Mouse (Mus musculus) kidney, adult 2 months (tissue): Measurements from ENCODE around the gene Setd1b. TPM values are rescaled to one million over a fixed set of nuclear protein-coding genes. Genes with fewer than 3 reads are reported as not detected.

Experiments used
- DNase-seq: peaks from one replicate; pipeline ENCODE4 v3.0.0; 2021
- H3K27ac ChIP-seq: fragments of 200-500 bp; 2 replicates; pipeline ENCODE4 v1.5.1; 2012; ENCODE audit warnings: low read depth, low read length, control low read depth, inconsistent platforms; ENCODE audit not compliant: insufficient read depth
- H3K27me3 ChIP-seq: fragments of 200-500 bp; replicated peaks from 2 replicates; pipeline ENCODE4 v1.6.1; 2012; ENCODE audit warnings: mild to moderate bottlenecking, moderate library complexity, low read length, inconsistent platforms; ENCODE audit not compliant: control insufficient read depth, insufficient read depth
- H3K36me3 ChIP-seq: fragments of 200-500 bp; 2 replicates; pipeline ENCODE4 v1.6.1; 2012; ENCODE audit warnings: mild to moderate bottlenecking, moderate library complexity, low read length, inconsistent platforms; ENCODE audit not compliant: control insufficient read depth, insufficient read depth
- H3K4me1 ChIP-seq: fragments of 200-500 bp; 2 replicates; pipeline ENCODE4 v1.6.1; 2011; ENCODE audit warnings: low read length; ENCODE audit not compliant: control insufficient read depth, insufficient read depth
- H3K4me3 ChIP-seq: fragments of 200-500 bp; 2 replicates; pipeline ENCODE4 v1.5.1; 2011; ENCODE audit warnings: mild to moderate bottlenecking, low read depth, low read length, control low read depth; ENCODE audit not compliant: insufficient read depth
- CTCF ChIP-seq: fragments of 200-500 bp; conservative IDR thresholded peaks from 2 replicates; pipeline ENCODE4 v1.5.1; 2011; ENCODE audit warnings: low read depth, mild to moderate bottlenecking, control low read depth, low read length, moderate library complexity, mixed read lengths; ENCODE audit not compliant: insufficient read depth, insufficient read length
- POLR2A ChIP-seq: fragments of 200-500 bp; IDR thresholded peaks from one replicate; pipeline ENCODE4 v1.6.1; 2011; ENCODE audit warnings: low read depth, low read length, control low read depth
- WGBS: fragments of 180-500 bp; shearing (Covaris S2); methylation state at CpG from one replicate; pipeline ENCODE4 v1.1.7; 2018; 5-methylcytosine and 5-hydroxymethylcytosine counted together
- polyA plus RNA-seq: library from polyadenylated mRNA; depleted of rRNA; stranded (reverse); fragments of >200 nt; gene quantifications from 2 replicates; pipeline ENCODE4 v1.2.3, GENCODE M21; 2012

The Setd1b gene
- polyA plus RNA-seq, 1 experiment: 8.8 TPM

DNA sequence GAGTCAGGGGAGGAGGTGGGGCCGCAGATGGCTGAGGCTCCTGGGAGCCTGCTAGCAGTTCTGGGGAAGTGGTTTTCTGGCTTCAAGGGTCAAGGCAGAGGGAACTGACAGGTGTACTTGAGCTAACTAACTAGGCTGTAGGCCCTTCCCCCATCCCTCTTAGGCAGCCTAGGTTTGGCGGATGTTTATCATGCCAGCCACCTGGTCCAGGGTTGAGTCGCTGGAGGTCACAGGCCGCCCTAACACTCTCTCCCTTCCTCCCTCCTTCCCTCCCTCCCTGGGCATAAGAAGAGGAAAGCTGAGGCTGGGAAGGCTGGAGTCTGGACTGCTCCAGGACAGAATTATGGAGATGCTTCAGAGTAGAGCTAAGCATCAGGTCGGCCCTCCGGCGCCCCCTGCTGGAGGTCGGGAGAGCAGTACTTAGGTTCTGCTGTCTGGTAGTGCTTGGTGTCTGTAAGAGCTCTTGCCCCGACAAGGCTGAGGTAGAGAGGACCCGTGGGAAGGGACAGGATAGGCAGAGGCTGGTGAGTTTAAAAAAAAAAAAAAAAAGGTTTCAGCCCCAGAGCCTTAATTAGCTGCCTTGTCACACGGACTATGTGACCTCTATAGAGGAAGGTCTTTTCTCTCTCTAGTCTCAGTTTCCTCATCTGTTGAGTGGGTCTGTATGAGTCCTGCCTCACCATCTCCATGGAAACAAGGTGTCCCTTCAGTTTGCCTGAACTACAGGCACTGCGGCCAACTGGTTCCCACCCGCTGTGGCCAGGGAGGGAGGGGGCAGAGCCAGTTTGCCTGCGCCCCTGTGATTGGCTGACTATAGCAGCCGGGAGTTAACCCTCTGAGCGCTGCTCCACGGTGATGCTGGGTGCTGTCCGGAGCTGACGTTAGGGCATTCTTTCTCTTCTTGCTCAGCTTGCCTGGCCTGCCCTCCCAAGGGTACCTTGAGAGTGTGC is 7.7 kb downstream of the Setd1b start:
- 8% methylated on average over 19 of the region's 19 CpGs for WGBS
- no peak for TF ChIP-seq POLR2A
- TF ChIP-seq CTCF: peak; percentile 94
- Histone ChIP-seq H3K4me3 (peak overlapping the region; percentile 9; the same call in 1 of the 2 replicates), H3K27ac (no peak overlapping the region), H3K36me3 (no peaks in the 10 kb centered on the region; the same call in 1 of the 2 replicates), H3K27me3 (no peaks in the 10 kb centered on the region), H3K4me1 (peaks cover 15% of the 10 kb centered on the region; the same call in 1 of the 2 replicates)
- peak; percentile 94 for DNase-seq

DNA sequence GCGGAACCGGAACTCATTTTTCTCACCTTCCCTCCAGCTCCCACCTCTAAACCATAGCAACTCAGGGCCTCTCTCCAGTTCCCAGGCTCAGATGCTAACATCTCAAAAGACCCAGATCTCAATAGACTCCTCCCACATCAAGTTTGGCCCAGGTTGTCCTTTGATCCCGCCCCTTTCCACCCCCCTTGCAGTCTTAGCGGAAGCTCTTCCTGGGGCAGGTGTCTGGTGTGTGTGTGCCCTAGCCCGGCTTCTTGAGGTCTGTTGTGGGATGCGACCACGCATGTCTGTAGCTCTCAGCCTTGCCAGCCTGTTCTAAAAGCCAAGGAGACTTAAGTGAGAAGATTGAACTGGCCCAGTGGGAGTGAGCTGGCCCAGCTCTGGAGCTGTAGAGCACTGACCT is 8.6 kb downstream of the Setd1b start:
- no peak for TF ChIP-seq POLR2A
- no peak for TF ChIP-seq CTCF
- DNase-seq: no peak
- no peaks in the 10 kb centered on the region; the same call in 1 of the 2 replicates for H3K36me3 ChIP-seq
- WGBS: 19% methylated on average over 7 of the region's 7 CpGs
- no peak overlapping the region for H3K4me3 ChIP-seq
- peaks cover 15% of the 10 kb centered on the region; the same call in 1 of the 2 replicates for H3K4me1 ChIP-seq
- H3K27ac ChIP-seq: no peak overlapping the region
- no peaks in the 10 kb centered on the region for H3K27me3 ChIP-seq

- H3K4me3 ChIP-seq: no peak overlapping the region
- peaks cover 15% of the 10 kb centered on the region; the same call in 1 of the 2 replicates for H3K4me1 ChIP-seq
- WGBS: 30% methylated on average over 7 of the region's 7 CpGs
- H3K36me3 ChIP-seq: no peaks in the 10 kb centered on the region; the same call in 1 of the 2 replicates
- no peak overlapping the region for H3K27ac ChIP-seq
- DNase-seq: no peak
- H3K27me3 ChIP-seq: no peaks in the 10 kb centered on the region
- TF ChIP-seq POLR2A (no peak), CTCF (no peak)
Observed at GRCm38 (mm10) chr5:123151077-123151476, 9.1 kb downstream of the Setd1b start.

DNA sequence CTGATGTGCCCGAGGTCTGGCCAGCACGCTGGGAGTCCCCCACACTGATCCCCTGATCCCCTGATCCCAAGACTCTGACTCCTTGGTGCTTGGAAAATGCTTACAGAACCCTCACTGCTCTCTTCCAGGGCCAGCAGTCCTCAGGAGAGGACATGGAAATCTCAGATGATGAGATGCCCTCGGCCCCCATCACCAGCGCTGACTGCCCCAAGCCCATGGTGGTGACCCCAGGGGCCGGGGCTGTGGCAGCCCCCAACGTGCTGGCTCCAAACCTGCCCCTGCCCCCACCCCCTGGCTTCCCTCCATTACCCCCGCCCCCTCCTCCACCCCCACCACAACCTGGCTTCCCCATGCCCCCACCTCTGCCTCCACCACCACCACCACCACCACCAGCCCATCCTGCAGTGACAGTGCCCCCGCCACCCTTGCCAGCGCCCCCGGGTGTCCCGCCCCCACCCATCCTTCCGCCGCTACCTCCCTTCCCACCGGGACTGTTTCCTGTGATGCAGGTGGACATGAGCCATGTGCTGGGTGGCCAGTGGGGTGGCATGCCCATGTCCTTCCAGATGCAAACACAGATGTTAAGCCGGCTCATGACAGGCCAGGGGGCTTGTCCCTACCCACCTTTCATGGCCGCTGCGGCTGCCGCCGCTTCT is 9.8 kb downstream of the Setd1b start:
- Histone ChIP-seq H3K36me3 (no peaks in the 10 kb centered on the region; the same call in 1 of the 2 replicates), H3K4me1 (peaks cover 15% of the 10 kb centered on the region; the same call in 1 of the 2 replicates), H3K4me3 (no peak overlapping the region), H3K27ac (no peak overlapping the region), H3K27me3 (no peaks in the 10 kb centered on the region)
- DNase-seq: no peak
- TF ChIP-seq CTCF (no peak), POLR2A (no peak)
- 88% methylated on average over 19 of the region's 19 CpGs for WGBS

DNA sequence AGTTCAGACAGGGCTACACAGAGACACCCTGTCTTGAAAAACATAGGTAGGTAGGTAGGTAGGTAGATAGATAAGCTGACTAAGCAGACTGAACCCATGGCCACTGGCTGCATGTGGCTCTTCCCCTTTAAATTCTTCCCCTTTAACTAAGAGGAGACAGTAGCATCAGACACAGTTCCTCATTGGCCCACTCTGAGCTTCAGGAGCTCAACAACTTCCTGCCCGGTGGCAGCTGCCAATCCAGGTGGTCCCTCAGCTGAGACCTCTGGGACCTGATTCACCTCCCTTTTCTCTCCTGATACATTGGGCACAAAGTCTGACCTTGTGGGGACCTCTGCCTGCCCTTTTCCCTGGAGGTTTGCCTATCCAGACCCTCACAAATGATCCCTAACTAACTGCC is 10.9 kb downstream of the Setd1b start:
- H3K27ac ChIP-seq: no peak overlapping the region
- peaks cover 15% of the 10 kb centered on the region; the same call in 1 of the 2 replicates for H3K4me1 ChIP-seq
- H3K27me3 ChIP-seq: no peaks in the 10 kb centered on the region
- DNase-seq: no peak
- no peaks in the 10 kb centered on the region; the same call in 1 of the 2 replicates for H3K36me3 ChIP-seq
- TF ChIP-seq CTCF: no peak
- 79% methylated on average over 1 of the region's 1 CpGs for WGBS
- no peak overlapping the region for H3K4me3 ChIP-seq

DNA sequence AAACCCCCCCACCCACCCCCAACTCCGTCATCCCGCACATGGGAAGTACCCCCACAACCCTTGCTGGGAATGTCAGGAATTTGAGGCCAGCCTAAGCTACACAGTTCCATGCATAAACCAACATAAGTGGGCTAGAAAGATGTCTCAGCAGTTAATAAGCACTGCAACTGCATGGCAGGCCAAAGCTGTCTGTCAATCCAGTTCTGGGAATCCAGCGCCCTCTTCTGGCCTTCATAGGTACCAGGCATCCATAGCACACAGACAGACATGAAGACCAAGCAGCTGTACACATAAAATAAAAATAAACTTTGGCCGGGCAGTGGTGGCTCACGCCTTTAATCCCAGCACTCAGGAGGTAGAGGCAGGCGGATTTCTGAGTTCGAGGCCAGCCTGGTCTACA is 13.4 kb downstream of the Setd1b start:
- no peak for TF ChIP-seq POLR2A
- peak; percentile 87 for TF ChIP-seq CTCF
- Histone ChIP-seq H3K27ac (no peak overlapping the region), H3K27me3 (no peaks in the 10 kb centered on the region), H3K4me3 (no peak overlapping the region), H3K4me1 (peaks cover 6% of the 10 kb centered on the region; the same call in 1 of the 2 replicates), H3K36me3 (peaks cover 4% of the 10 kb centered on the region)
- DNase-seq: peak; percentile 85
- 43% methylated on average over 7 of the region's 7 CpGs for WGBS

DNA sequence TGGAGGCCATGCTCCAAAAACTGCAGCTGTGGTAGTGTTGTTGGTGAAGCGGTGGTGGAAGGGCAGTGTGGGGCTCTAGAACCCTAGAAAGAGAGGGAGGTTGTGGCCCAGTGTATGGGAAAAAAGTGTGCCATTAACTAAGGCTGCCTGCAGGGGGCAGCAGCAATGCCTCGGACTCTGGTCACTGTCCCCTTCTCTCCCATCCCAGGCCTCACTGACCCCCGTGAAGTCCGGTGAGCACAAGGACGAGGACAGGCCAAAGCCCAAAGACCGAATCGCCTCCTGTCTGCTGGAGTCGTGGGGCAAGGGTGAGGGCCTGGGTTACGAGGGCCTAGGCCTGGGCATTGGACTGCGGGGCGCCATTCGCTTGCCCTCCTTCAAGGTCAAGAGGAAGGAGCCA is 14.8 kb downstream of the Setd1b start:
- WGBS: 75% methylated on average over 12 of the region's 12 CpGs
- H3K27me3 ChIP-seq: no peaks in the 10 kb centered on the region
- peak; percentile 38 for DNase-seq
- H3K4me1 ChIP-seq: no peaks in the 10 kb centered on the region
- TF ChIP-seq POLR2A: no peak
- TF ChIP-seq CTCF: peak; percentile 54
- no peak overlapping the region for H3K27ac ChIP-seq
- no peak overlapping the region for H3K4me3 ChIP-seq
- peaks cover 7% of the 10 kb centered on the region for H3K36me3 ChIP-seq
